Mouse (Mus musculus): ENCODE measurements at regions not wholly inside any gene's neighbourhood (a gene's known extent, or its start where the extent isn't known, plus 50 kb on each side); places are given as distances from the start of the nearest gene placed in this dataset.

DNA sequence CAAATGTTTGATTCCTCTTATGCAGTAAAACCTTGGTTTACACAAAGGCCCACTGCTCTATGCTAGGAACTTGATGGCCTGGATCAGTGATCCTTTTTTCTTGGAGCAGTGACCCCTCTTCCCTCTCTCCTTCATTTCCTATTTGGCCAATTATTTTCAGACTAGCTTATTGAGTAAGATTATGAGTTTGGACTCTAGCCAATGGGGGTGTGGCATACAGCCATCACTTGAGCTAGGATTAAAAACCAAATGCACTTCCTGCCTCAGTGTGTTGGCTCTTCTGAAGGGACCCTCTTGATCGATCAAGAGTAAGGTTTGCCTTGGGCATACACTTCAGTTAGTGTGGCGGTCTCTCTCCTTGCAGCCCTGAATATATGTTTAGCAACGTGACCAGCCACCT, 1172.6 kb upstream of the Gulo start:
- 67% methylated on average over 3 of the region's 3 CpGs for WGBS
- no peak for TF ChIP-seq POLR2A (IDR thresholded peaks at IDR 0.05; ENCODE audit: borderline replicate concordance, control insufficient read depth, low read depth, low read length)
- TF ChIP-seq CTCF (IDR thresholded peaks at IDR 0.05; ENCODE audit: control insufficient read depth, insufficient read depth, low read length) = no peak
- Histone ChIP-seq H3K27ac (ENCODE audit: control insufficient read depth, insufficient read depth, low read depth, low read length, poor library complexity) (no peak overlapping the region), H3K4me1 (ENCODE audit: control insufficient read depth, insufficient read depth, low read length) (no peaks in the 10 kb centered on the region), H3K4me3 (replicated peaks; ENCODE audit: control insufficient read depth, low read depth, low read length) (no peak overlapping the region)

DNA sequence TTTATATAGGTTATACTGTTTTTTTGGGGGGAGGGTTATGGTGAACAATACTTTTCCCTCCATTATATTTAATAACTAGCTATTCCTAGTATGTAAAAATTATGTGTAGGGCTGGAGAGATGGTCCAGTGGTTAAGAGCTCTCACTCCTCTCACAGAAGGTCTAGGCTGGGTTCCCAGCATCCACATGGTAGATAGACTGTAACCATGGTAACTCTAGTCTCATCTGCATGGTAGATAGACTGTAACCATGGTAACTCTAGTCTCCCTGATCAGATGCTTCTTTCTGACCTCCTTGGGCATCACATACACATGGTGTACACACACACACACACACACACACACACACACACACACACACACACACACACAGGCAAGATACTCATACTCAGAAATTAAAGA, 1170.5 kb upstream of the Gulo start:
- Histone ChIP-seq H3K4me3 (replicated peaks; ENCODE audit: control insufficient read depth, low read depth, low read length) (no peak overlapping the region), H3K4me1 (ENCODE audit: control insufficient read depth, insufficient read depth, low read length) (no peaks in the 10 kb centered on the region), H3K27ac (ENCODE audit: control insufficient read depth, insufficient read depth, low read depth, low read length, poor library complexity) (no peak overlapping the region)
- TF ChIP-seq POLR2A (IDR thresholded peaks at IDR 0.05; ENCODE audit: borderline replicate concordance, control insufficient read depth, low read depth, low read length) (no peak), CTCF (IDR thresholded peaks at IDR 0.05; ENCODE audit: control insufficient read depth, insufficient read depth, low read length) (no peak)

DNA sequence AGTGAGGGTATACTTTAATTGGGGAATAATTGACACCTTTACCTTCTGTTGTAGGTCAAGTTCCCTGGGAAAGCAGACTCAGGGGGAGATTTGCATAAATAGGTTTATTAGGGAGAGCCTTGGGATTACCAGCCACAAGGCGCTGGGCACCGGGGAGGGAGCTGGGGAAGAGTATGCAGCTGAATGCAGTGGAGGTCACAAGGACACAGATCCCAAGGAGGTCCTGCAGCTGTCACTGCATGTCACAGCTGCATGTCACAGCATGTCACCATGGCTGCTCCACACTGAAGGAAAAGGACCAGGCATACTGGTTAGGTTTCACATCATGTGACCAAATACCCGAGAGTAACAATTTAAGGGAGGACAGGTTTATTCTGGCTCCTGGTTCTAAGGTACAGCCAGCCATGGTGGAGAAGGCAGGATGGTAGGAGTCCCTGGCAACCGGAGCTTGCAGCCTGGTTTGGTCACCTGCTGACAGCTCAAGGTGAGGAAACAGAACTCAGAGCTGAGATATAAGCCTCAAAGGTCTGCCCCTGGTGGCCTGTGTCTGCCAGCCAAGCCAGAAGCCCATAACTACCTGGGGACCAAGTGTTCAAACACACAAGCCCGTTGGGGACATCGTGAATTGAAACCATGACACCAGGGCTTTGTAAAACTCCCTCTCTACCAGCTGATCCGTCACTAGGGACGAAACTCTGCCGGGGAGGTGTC, 1169.5 kb upstream of the Gulo start:
- WGBS = 44% methylated on average over 9 of the region's 9 CpGs

DNA sequence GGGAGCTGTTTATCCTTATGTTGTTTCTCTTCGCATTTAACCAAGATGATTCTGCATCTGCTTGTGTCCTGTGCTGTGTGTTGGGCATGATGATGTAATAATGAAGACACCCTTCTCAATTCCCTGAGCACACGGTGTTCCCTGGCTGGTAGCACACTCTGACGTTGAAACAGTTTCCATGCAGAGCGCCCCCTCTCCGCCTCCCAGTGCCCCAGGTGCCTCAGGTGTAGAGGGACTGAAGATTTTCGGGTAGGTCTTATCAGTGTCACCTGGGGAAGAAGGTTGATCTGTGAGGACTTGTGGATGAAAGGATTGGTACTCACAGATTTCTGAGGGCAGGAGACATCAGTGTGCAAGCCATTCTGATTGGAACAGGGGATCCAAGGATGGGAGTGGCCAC, 1167.7 kb upstream of the Gulo start:
- no peak overlapping the region for H3K27ac ChIP-seq (ENCODE audit: control insufficient read depth, insufficient read depth, low read depth, low read length, poor library complexity)
- no peaks in the 10 kb centered on the region for H3K4me1 ChIP-seq (ENCODE audit: control insufficient read depth, insufficient read depth, low read length)
- 71% methylated on average over 6 of the region's 6 CpGs for WGBS
- no peak overlapping the region for H3K4me3 ChIP-seq (replicated peaks; ENCODE audit: control insufficient read depth, low read depth, low read length)
- no peak for TF ChIP-seq POLR2A (IDR thresholded peaks at IDR 0.05; ENCODE audit: borderline replicate concordance, control insufficient read depth, low read depth, low read length)
- no peak for TF ChIP-seq CTCF (IDR thresholded peaks at IDR 0.05; ENCODE audit: control insufficient read depth, insufficient read depth, low read length)

More for the DNA sequence above, 1169.5 kb upstream of the Gulo start:
- no peaks in the 10 kb centered on the region for H3K4me1 ChIP-seq (ENCODE audit: control insufficient read depth, insufficient read depth, low read length)
- no peak overlapping the region for H3K27ac ChIP-seq (ENCODE audit: control insufficient read depth, insufficient read depth, low read depth, low read length, poor library complexity)
- TF ChIP-seq POLR2A (IDR thresholded peaks at IDR 0.05; ENCODE audit: borderline replicate concordance, control insufficient read depth, low read depth, low read length) (no peak), CTCF (IDR thresholded peaks at IDR 0.05; ENCODE audit: control insufficient read depth, insufficient read depth, low read length) (no peak)
- H3K4me3 ChIP-seq (replicated peaks; ENCODE audit: control insufficient read depth, low read depth, low read length) = no peak overlapping the region

DNA sequence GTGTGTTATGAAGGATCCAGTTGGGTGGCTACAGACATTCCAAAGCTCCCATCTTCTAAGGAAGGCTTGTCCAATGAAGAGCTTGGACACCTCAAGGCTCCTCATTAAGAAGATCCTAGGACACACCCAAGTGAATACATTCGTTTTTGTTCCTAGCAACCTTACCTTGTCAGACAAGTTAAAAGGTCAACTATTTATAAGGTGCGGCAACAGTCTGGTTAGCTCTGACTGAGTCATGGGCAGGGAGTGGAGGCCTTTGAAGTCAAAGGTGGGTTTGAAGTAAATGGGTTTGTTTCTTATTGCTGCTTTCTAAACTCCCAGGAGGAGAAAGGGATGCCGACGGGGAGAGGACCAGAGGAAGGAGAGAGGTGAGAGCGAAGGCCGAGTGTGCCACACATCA, 1167.1 kb upstream of the Gulo start:
- Histone ChIP-seq H3K27ac (ENCODE audit: control insufficient read depth, insufficient read depth, low read depth, low read length, poor library complexity) (no peak overlapping the region), H3K4me3 (replicated peaks; ENCODE audit: control insufficient read depth, low read depth, low read length) (no peak overlapping the region), H3K4me1 (ENCODE audit: control insufficient read depth, insufficient read depth, low read length) (no peaks in the 10 kb centered on the region)
- 80% methylated on average over 6 of the region's 6 CpGs for WGBS
- TF ChIP-seq CTCF (IDR thresholded peaks at IDR 0.05; ENCODE audit: control insufficient read depth, insufficient read depth, low read length) (no peak), POLR2A (IDR thresholded peaks at IDR 0.05; ENCODE audit: borderline replicate concordance, control insufficient read depth, low read depth, low read length) (no peak)

DNA sequence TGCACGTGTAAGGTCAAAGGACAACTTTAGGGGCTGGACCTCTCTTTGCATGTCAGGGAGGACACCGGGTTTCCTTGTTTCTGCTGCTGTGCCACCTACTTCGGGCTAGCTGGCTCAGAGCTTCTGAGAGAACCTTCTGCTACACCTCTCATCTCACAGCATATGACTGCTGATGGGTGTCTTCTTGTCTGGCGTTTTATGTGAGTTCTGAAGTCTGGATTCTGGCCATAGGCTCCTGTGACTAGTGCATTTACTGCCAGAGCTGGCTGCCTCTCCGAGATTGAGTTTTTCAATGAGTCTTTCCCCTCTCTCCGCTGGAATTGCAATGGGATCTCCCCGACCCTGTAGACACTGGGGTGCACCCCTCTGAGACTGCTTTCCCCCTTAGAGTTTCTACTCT, 1165.9 kb upstream of the Gulo start:
- no peak overlapping the region for H3K27ac ChIP-seq (ENCODE audit: control insufficient read depth, insufficient read depth, low read depth, low read length, poor library complexity)
- no peak overlapping the region for H3K4me3 ChIP-seq (replicated peaks; ENCODE audit: control insufficient read depth, low read depth, low read length)

DNA sequence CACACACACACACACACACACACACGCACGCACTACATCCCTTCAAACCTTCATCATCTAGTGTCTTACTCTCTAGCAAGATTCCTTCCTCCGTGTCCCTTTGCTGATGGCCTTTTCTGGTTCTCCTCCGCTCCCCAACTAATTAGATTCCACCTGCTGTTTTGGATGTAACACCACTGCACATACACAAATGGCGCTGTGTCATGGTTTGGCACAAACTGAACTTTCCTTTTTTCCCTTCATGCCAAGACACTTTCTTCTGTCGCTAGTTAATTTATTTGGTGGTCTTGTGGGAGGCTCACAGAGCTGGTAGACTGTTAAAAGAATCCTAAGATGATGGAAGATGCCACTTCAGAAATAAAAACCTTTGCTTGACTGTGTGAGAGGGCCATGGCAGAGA, 1161.8 kb upstream of the Gulo start:
- no peak overlapping the region for H3K4me3 ChIP-seq (replicated peaks; ENCODE audit: control insufficient read depth, low read depth, low read length)
- no peak overlapping the region for H3K27ac ChIP-seq (ENCODE audit: control insufficient read depth, insufficient read depth, low read depth, low read length, poor library complexity)
- no peak for TF ChIP-seq CTCF (IDR thresholded peaks at IDR 0.05; ENCODE audit: control insufficient read depth, insufficient read depth, low read length)
- H3K4me1 ChIP-seq (ENCODE audit: control insufficient read depth, insufficient read depth, low read length) = no peaks in the 10 kb centered on the region
- 87% methylated on average over 6 of the region's 6 CpGs for WGBS

More for the DNA sequence above, 1165.9 kb upstream of the Gulo start:
- H3K4me1 ChIP-seq (ENCODE audit: control insufficient read depth, insufficient read depth, low read length) = no peaks in the 10 kb centered on the region
- TF ChIP-seq POLR2A (IDR thresholded peaks at IDR 0.05; ENCODE audit: borderline replicate concordance, control insufficient read depth, low read depth, low read length) (no peak), CTCF (IDR thresholded peaks at IDR 0.05; ENCODE audit: control insufficient read depth, insufficient read depth, low read length) (no peak)
- 80% methylated on average over 7 of the region's 7 CpGs for WGBS

DNA sequence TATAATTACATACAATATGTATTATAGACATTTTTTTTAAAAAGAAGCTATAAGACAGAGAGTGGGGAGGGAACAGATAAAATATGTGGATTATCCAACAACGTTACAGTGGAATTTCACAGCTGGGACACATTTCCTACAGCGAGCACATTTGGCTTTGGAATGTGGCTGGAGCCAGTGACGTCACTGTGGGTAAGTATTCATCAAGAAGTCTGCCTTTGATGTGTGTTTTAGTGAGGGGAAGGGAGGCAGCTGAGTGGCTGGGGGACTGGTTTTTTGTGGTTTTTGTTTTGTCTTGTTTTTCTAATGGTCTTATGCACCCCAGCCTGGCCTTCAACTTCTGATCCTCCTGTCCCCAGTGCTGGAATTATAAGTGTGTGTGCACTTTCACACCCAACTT, 1161.2 kb upstream of the Gulo start:
- Histone ChIP-seq H3K4me1 (ENCODE audit: control insufficient read depth, insufficient read depth, low read length) (no peaks in the 10 kb centered on the region), H3K4me3 (replicated peaks; ENCODE audit: control insufficient read depth, low read depth, low read length) (no peak overlapping the region), H3K27ac (ENCODE audit: control insufficient read depth, insufficient read depth, low read depth, low read length, poor library complexity) (no peak overlapping the region)
- no peak for TF ChIP-seq CTCF (IDR thresholded peaks at IDR 0.05; ENCODE audit: control insufficient read depth, insufficient read depth, low read length)
- TF ChIP-seq POLR2A (IDR thresholded peaks at IDR 0.05; ENCODE audit: borderline replicate concordance, control insufficient read depth, low read depth, low read length) = no peak
- WGBS = 63% methylated on average over 3 of the region's 3 CpGs

DNA sequence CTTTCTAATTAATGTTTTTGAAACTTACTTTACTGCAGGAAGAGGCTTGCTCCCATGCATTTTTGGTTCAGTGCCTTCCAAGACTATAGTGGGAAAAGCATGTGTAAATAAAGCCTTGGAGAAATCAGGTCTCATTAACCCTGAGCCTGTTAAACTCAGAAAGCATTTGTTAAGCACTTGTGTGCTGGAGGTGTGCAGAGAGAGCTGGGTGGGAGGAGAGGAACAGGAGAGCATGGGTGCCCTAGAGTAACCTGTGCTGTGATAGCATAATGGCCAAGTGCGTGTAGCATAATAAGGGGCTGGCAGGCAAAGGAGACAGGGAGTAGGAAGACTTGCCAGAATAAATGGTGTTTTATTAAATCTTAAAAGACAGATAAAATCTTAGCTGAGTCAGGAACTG, 1160.2 kb upstream of the Gulo start:
- Histone ChIP-seq H3K4me1 (ENCODE audit: control insufficient read depth, insufficient read depth, low read length) (no peaks in the 10 kb centered on the region), H3K27ac (ENCODE audit: control insufficient read depth, insufficient read depth, low read depth, low read length, poor library complexity) (no peak overlapping the region), H3K4me3 (replicated peaks; ENCODE audit: control insufficient read depth, low read depth, low read length) (no peak overlapping the region)
- WGBS = 76% methylated on average over 1 of the region's 1 CpGs
- TF ChIP-seq POLR2A (IDR thresholded peaks at IDR 0.05; ENCODE audit: borderline replicate concordance, control insufficient read depth, low read depth, low read length) (no peak), CTCF (IDR thresholded peaks at IDR 0.05; ENCODE audit: control insufficient read depth, insufficient read depth, low read length) (no peak)

Data from bone marrow, adult 2 months (tissue).